Mouse (Mus musculus): ENCODE data around the gene Rbm47. TPM values are rescaled to one million over a fixed set of nuclear protein-coding genes. Genes with fewer than 3 reads are reported as not detected.

Rbm47 gene
- polyA plus RNA-seq, 1 experiment from 2014 or later = 41.5 TPM

DNA sequence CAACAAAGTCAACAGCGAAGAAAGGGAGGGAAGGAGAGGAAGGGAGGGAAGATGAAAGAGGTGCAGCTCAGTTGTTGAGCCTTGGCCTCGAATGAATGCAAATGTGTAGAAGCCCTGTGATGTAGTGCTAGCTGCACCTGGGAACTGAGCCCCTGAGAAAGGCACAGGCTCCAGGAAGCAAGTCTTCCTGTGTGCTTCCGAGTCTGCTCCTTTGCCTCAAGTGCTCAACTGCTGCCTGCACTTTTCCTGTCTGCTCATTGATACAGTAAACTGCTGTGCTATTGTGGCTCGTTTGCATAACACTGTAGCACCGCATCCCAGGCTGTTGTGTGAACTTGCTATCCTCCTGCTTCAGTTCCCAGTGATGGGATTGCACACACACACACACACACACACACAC is 19.4 kb downstream of the Rbm47 start:
- DNase-seq (ENCODE audit: low spot score) (no peak), ATAC-seq (no peak)
- H3K36me3 ChIP-seq (ENCODE audit: insufficient read depth, low read length) = no peaks in the 10 kb centered on the region
- no peaks in the 10 kb centered on the region for H3K9me3 ChIP-seq (ENCODE audit: low read length)
- 19% methylated on average over 5 of the region's 5 CpGs for WGBS
- H3K4me1 ChIP-seq (ENCODE audit: insufficient read depth, low read depth, low read length) = no peaks in the 10 kb centered on the region
- TF ChIP-seq CTCF (IDR thresholded peaks at IDR 0.05) (no peak), EP300 (IDR thresholded peaks at IDR 0.05) (no peak)
- no peak overlapping the region for H3K9ac ChIP-seq (replicated peaks; ENCODE audit: low read depth)
- no peak overlapping the region for H3K4me3 ChIP-seq (ENCODE audit: low read depth, low read length)
- H3K27ac ChIP-seq (ENCODE audit: low read length) = no peak overlapping the region
- 0 out of 2 replicates have a peak, but pooled peaks cover 2% of the 10 kb centered on the region for H3K27me3 ChIP-seq (replicated peaks; ENCODE audit: insufficient read depth, low read length)
- H3K4me2 ChIP-seq (replicated peaks; ENCODE audit: low read depth, low read length) = no peak overlapping the region

- Histone ChIP-seq H3K27ac (ENCODE audit: low read length) (peak overlapping the region; percentile 87), H3K27me3 (replicated peaks; ENCODE audit: insufficient read depth, low read length) (0 out of 2 replicates have a peak, but pooled peaks cover 2% of the 10 kb centered on the region), H3K9ac (replicated peaks; ENCODE audit: low read depth) (peak overlapping the region; percentile 12; the same call in 1 of the 2 replicates), H3K36me3 (ENCODE audit: insufficient read depth, low read length) (no peaks in the 10 kb centered on the region), H3K9me3 (ENCODE audit: low read length) (no peaks in the 10 kb centered on the region), H3K4me2 (replicated peaks; ENCODE audit: low read depth, low read length) (peak overlapping the region; percentile 87), H3K4me1 (ENCODE audit: insufficient read depth, low read depth, low read length) (no peaks in the 10 kb centered on the region), H3K4me3 (ENCODE audit: low read depth, low read length) (peak overlapping the region; percentile 61)
- TF ChIP-seq CTCF (IDR thresholded peaks at IDR 0.05) (no peak), EP300 (IDR thresholded peaks at IDR 0.05) (no peak)
- DNase-seq (ENCODE audit: low spot score) (peak; percentile 62), ATAC-seq (peak; percentile 74)
- WGBS = 8% methylated on average over 37 of the region's 37 CpGs
Observed at GRCm38 (mm10) chr5:66151301-66152188, 21.4 kb downstream of the Rbm47 start.

- Histone ChIP-seq H3K36me3 (ENCODE audit: insufficient read depth, low read length) (no peaks in the 10 kb centered on the region), H3K9ac (replicated peaks; ENCODE audit: low read depth) (peak overlapping the region; percentile 51), H3K27ac (ENCODE audit: low read length) (peak overlapping the region; percentile 87), H3K4me2 (replicated peaks; ENCODE audit: low read depth, low read length) (peak overlapping the region; percentile 87), H3K4me1 (ENCODE audit: insufficient read depth, low read depth, low read length) (no peaks in the 10 kb centered on the region), H3K27me3 (replicated peaks; ENCODE audit: insufficient read depth, low read length) (0 out of 2 replicates have a peak, but pooled peaks cover 2% of the 10 kb centered on the region), H3K4me3 (ENCODE audit: low read depth, low read length) (peak overlapping the region; percentile 61), H3K9me3 (ENCODE audit: low read length) (no peaks in the 10 kb centered on the region)
- DNase-seq (ENCODE audit: low spot score) (peak; percentile 91), ATAC-seq (peak; percentile 90)
- TF ChIP-seq CTCF (IDR thresholded peaks at IDR 0.05) (no peak), EP300 (IDR thresholded peaks at IDR 0.05) (no peak)
- 3% methylated on average over 42 of the region's 43 CpGs for WGBS
Observed at GRCm38 (mm10) chr5:66150706-66151300, 22.1 kb downstream of the Rbm47 start.

- Histone ChIP-seq H3K27me3 (replicated peaks; ENCODE audit: insufficient read depth, low read length) (0 out of 2 replicates have a peak, but pooled peaks cover 2% of the 10 kb centered on the region), H3K9ac (replicated peaks; ENCODE audit: low read depth) (peak overlapping the region; percentile 51; the same call in 1 of the 2 replicates), H3K4me3 (ENCODE audit: low read depth, low read length) (peak overlapping the region; percentile 61), H3K27ac (ENCODE audit: low read length) (peak overlapping the region; percentile 87), H3K4me1 (ENCODE audit: insufficient read depth, low read depth, low read length) (no peaks in the 10 kb centered on the region), H3K4me2 (replicated peaks; ENCODE audit: low read depth, low read length) (peak overlapping the region; percentile 87), H3K36me3 (ENCODE audit: insufficient read depth, low read length) (no peaks in the 10 kb centered on the region), H3K9me3 (ENCODE audit: low read length) (no peaks in the 10 kb centered on the region)
- DNase-seq (ENCODE audit: low spot score) (no peak), ATAC-seq (peak; percentile 16)
- TF ChIP-seq EP300 (IDR thresholded peaks at IDR 0.05) = no peak
- 2% methylated on average over 18 of the region's 18 CpGs for WGBS
Observed at GRCm38 (mm10) chr5:66150106-66150705, 22.7 kb downstream of the Rbm47 start.

DNA sequence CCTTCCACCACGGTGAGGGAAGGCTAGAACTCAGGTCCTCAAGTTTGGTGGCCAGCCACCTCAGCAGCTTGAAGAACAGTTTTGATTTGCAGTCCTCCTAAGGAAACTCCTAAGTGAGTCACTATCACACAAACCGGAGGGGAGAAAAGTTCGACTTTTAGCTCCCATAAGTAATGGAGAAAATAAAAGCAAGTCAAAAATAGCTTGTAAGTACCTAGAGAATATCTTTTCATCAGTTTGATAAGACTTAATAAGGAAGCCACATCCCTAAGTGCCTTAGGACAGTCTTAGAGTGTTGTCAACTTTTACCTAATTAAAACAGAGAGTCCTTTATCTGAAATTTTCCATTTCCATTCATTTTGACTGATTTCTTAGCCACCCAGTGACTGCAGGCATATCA is 23.3 kb downstream of the Rbm47 start:
- Histone ChIP-seq H3K4me2 (replicated peaks; ENCODE audit: low read depth, low read length) (peak overlapping the region; percentile 87), H3K9ac (replicated peaks; ENCODE audit: low read depth) (peak overlapping the region; percentile 20; the same call in 1 of the 2 replicates), H3K4me3 (ENCODE audit: low read depth, low read length) (peak overlapping the region; percentile 61), H3K27ac (ENCODE audit: low read length) (peak overlapping the region; percentile 43; the same call in 1 of the 2 replicates), H3K36me3 (ENCODE audit: insufficient read depth, low read length) (no peaks in the 10 kb centered on the region), H3K27me3 (replicated peaks; ENCODE audit: insufficient read depth, low read length) (0 out of 2 replicates have a peak, but pooled peaks cover 2% of the 10 kb centered on the region), H3K4me1 (ENCODE audit: insufficient read depth, low read depth, low read length) (no peaks in the 10 kb centered on the region), H3K9me3 (ENCODE audit: low read length) (no peaks in the 10 kb centered on the region)
- no peak for TF ChIP-seq CTCF (IDR thresholded peaks at IDR 0.05)
- no peak for TF ChIP-seq EP300 (IDR thresholded peaks at IDR 0.05)
- no peak for ATAC-seq
- WGBS = 30% methylated on average over 3 of the region's 3 CpGs
- DNase-seq (ENCODE audit: low spot score) = no peak

GRCm38 (mm10) chr5:66149111-66149510 is 23.8 kb downstream of the Rbm47 start:
- Histone ChIP-seq H3K9ac (replicated peaks; ENCODE audit: low read depth) (peak overlapping the region; percentile 20; the same call in 1 of the 2 replicates), H3K4me1 (ENCODE audit: insufficient read depth, low read depth, low read length) (no peaks in the 10 kb centered on the region), H3K4me2 (replicated peaks; ENCODE audit: low read depth, low read length) (peak overlapping the region; percentile 87), H3K27me3 (replicated peaks; ENCODE audit: insufficient read depth, low read length) (0 out of 2 replicates have a peak, but pooled peaks cover 2% of the 10 kb centered on the region), H3K27ac (ENCODE audit: low read length) (peak overlapping the region; percentile 43; the same call in 1 of the 2 replicates), H3K36me3 (ENCODE audit: insufficient read depth, low read length) (no peaks in the 10 kb centered on the region), H3K4me3 (ENCODE audit: low read depth, low read length) (peak overlapping the region; percentile 61), H3K9me3 (ENCODE audit: low read length) (no peaks in the 10 kb centered on the region)
- DNase-seq (ENCODE audit: low spot score) (no peak), ATAC-seq (no peak)
- WGBS = 56% methylated on average over 2 of the region's 2 CpGs
- no peak for TF ChIP-seq EP300 (IDR thresholded peaks at IDR 0.05)
- no peak for TF ChIP-seq CTCF (IDR thresholded peaks at IDR 0.05)

Data from lung, postnatal 0 days (tissue).